Mouse (Mus musculus) midbrain, embryonic 10.5 days (tissue): ENCODE results near the gene Ak9. TPM values are rescaled to one million over a fixed set of nuclear protein-coding genes. Genes with fewer than 3 reads are reported as not detected.

Experiments
- DNase-seq: peaks from one replicate; pipeline ENCODE4 v3.0.0-alpha.2; 2017; ENCODE audit warnings: low spot score
- H3K27ac ChIP-seq: fragments of 300-500 bp; sonication (generic); replicated peaks from 2 replicates; pipeline ENCODE4 v1.5.1; 2016; ENCODE audit warnings: mild to moderate bottlenecking
- H3K27me3 ChIP-seq: fragments of 300-500 bp; sonication (generic); 2 replicates; pipeline ENCODE4 v1.6.1; 2016; ENCODE audit warnings: low read depth, mild to moderate bottlenecking; ENCODE audit not compliant: poor library complexity, severe bottlenecking
- H3K36me3 ChIP-seq: fragments of 300-500 bp; sonication (generic); 2 replicates; pipeline ENCODE4 v1.6.1; 2016; ENCODE audit warnings: mild to moderate bottlenecking, moderate library complexity
- H3K4me1 ChIP-seq: fragments of 300-500 bp; sonication (generic); 2 replicates; pipeline ENCODE4 v1.6.1; 2016
- H3K4me3 ChIP-seq: fragments of 300-500 bp; sonication (generic); 2 replicates; pipeline ENCODE4 v1.5.1; 2016; ENCODE audit warnings: mild to moderate bottlenecking, moderate library complexity
- H3K9me3 ChIP-seq: fragments of 300-500 bp; sonication (generic); replicated peaks from 2 replicates; pipeline ENCODE4 v1.6.1; 2016; ENCODE audit warnings: mild to moderate bottlenecking
- WGBS: fragments of 180-500 bp; shearing (Covaris S2); methylation state at CpG from one replicate; pipeline ENCODE4 v1.1.7; 2016; 5-methylcytosine and 5-hydroxymethylcytosine counted together
- polyA plus RNA-seq: library from polyadenylated mRNA; unstranded; fragments of >200 nt; fragmentation: Nextera tagmentation; extraction: Ambion mirVana; gene quantifications from 2 replicates; pipeline ENCODE4 v1.2.1, GENCODE M21; 2016

The Ak9 gene
- polyA plus RNA-seq, 1 experiment from 2014 or later = 0.04 TPM

- Histone ChIP-seq H3K9me3 (no peaks in the 10 kb centered on the region), H3K27me3 (no peaks in the 10 kb centered on the region), H3K36me3 (peaks cover 15% of the 10 kb centered on the region), H3K27ac (no peak overlapping the region), H3K4me1 (peaks cover 8% of the 10 kb centered on the region), H3K4me3 (no peak overlapping the region)
- 86% methylated on average over 3 of the region's 3 CpGs for WGBS
- no peak for DNase-seq
These were observed 166.9 kb downstream of the Ak9 start for GRCm38 (mm10) chr10:41470693-41471092.

GRCm38 (mm10) chr10:41472534-41472933, 168.8 kb downstream of the Ak9 start:
- peaks cover 23% of the 10 kb centered on the region for H3K4me1 ChIP-seq
- no peak overlapping the region for H3K4me3 ChIP-seq
- H3K36me3 ChIP-seq = peaks cover 5% of the 10 kb centered on the region; the same call in 1 of the 2 replicates
- no peaks in the 10 kb centered on the region for H3K27me3 ChIP-seq
- no peaks in the 10 kb centered on the region for H3K9me3 ChIP-seq
- H3K27ac ChIP-seq = no peak overlapping the region
- DNase-seq = no peak

GRCm38 (mm10) chr10:41472962-41473481, 169.2 kb downstream of the Ak9 start:
- no peak overlapping the region for H3K4me3 ChIP-seq
- WGBS = 83% methylated on average over 5 of the region's 5 CpGs
- DNase-seq = no peak
- no peak overlapping the region for H3K27ac ChIP-seq
- peaks cover 5% of the 10 kb centered on the region; the same call in 1 of the 2 replicates for H3K36me3 ChIP-seq
- peaks cover 27% of the 10 kb centered on the region for H3K4me1 ChIP-seq
- no peaks in the 10 kb centered on the region for H3K9me3 ChIP-seq
- no peaks in the 10 kb centered on the region for H3K27me3 ChIP-seq

GRCm38 (mm10) chr10:41473782-41474468, 170.1 kb downstream of the Ak9 start:
- Histone ChIP-seq H3K27me3 (no peaks in the 10 kb centered on the region), H3K9me3 (no peaks in the 10 kb centered on the region), H3K36me3 (peaks cover 9% of the 10 kb centered on the region), H3K4me3 (no peak overlapping the region), H3K27ac (no peak overlapping the region), H3K4me1 (peaks cover 36% of the 10 kb centered on the region)
- no peak for DNase-seq
- 86% methylated on average over 6 of the region's 6 CpGs for WGBS

GRCm38 (mm10) chr10:41474981-41475391, 171.2 kb downstream of the Ak9 start:
- peaks cover 20% of the 10 kb centered on the region for H3K36me3 ChIP-seq
- H3K9me3 ChIP-seq = no peaks in the 10 kb centered on the region
- no peak for DNase-seq
- H3K27me3 ChIP-seq = no peaks in the 10 kb centered on the region
- H3K4me3 ChIP-seq = no peak overlapping the region
- H3K27ac ChIP-seq = no peak overlapping the region
- WGBS = 81% methylated on average over 1 of the region's 1 CpGs
- peaks cover 39% of the 10 kb centered on the region for H3K4me1 ChIP-seq

GRCm38 (mm10) chr10:41476171-41477017, 172.6 kb downstream of the Ak9 start, which contains the start of gene Mical1:
Gene Mical1 (plus strand): TSS chr10:41476314.
- Histone ChIP-seq H3K27me3 (no peaks in the 10 kb centered on the region), H3K4me3 (peak within 1 kb of the TSS; percentile 71), H3K9me3 (no peaks in the 10 kb centered on the region), H3K27ac (peak within 1 kb of the TSS; percentile 93), H3K36me3 (peaks cover 34% of the 10 kb centered on the region), H3K4me1 (peaks cover 42% of the 10 kb centered on the region)
- peak; percentile 77 for DNase-seq
- under 1% methylated on average over 35 of the region's 35 CpGs for WGBS

GRCm38 (mm10) chr10:41477018-41477277, 173.2 kb downstream of the Ak9 start:
- H3K27me3 ChIP-seq = no peaks in the 10 kb centered on the region
- H3K4me3 ChIP-seq = peak overlapping the region; percentile 71
- 1% methylated on average over 9 of the region's 9 CpGs for WGBS
- H3K36me3 ChIP-seq = peaks cover 40% of the 10 kb centered on the region
- DNase-seq = peak; percentile 67
- no peaks in the 10 kb centered on the region for H3K9me3 ChIP-seq
- peak overlapping the region; percentile 93 for H3K27ac ChIP-seq
- peaks cover 42% of the 10 kb centered on the region for H3K4me1 ChIP-seq

GRCm38 (mm10) chr10:41477278-41478181, 173.8 kb downstream of the Ak9 start:
- peak overlapping the region; percentile 93 for H3K27ac ChIP-seq
- peaks cover 45% of the 10 kb centered on the region for H3K36me3 ChIP-seq
- no peaks in the 10 kb centered on the region for H3K27me3 ChIP-seq
- DNase-seq = peak; percentile 74
- peak overlapping the region; percentile 71 for H3K4me3 ChIP-seq
- peaks cover 42% of the 10 kb centered on the region for H3K4me1 ChIP-seq
- H3K9me3 ChIP-seq = no peaks in the 10 kb centered on the region
- WGBS = 2% methylated on average over 20 of the region's 20 CpGs

GRCm38 (mm10) chr10:41479961-41480360, 176.2 kb downstream of the Ak9 start:
- peaks cover 70% of the 10 kb centered on the region for H3K36me3 ChIP-seq
- no peak for DNase-seq
- no peak overlapping the region for H3K4me3 ChIP-seq
- H3K4me1 ChIP-seq = peaks cover 42% of the 10 kb centered on the region
- no peaks in the 10 kb centered on the region for H3K9me3 ChIP-seq
- whole genome bisulfite sequencing = 92% methylated on average over 3 of the region's 3 CpGs
- no peak overlapping the region for H3K27ac ChIP-seq
- H3K27me3 ChIP-seq = no peaks in the 10 kb centered on the region

- H3K4me1 ChIP-seq = peaks cover 35% of the 10 kb centered on the region
- H3K9me3 ChIP-seq = no peaks in the 10 kb centered on the region
- H3K4me3 ChIP-seq = no peak overlapping the region
- peaks cover 82% of the 10 kb centered on the region for H3K36me3 ChIP-seq
- no peak for DNase-seq
- no peak overlapping the region for H3K27ac ChIP-seq
- WGBS = 74% methylated on average over 33 of the region's 33 CpGs
- H3K27me3 ChIP-seq = no peaks in the 10 kb centered on the region
These were observed 177.4 kb downstream of the Ak9 start for GRCm38 (mm10) chr10:41480938-41481880.

GRCm38 (mm10) chr10:41482446-41482845, 178.7 kb downstream of the Ak9 start:
- H3K4me3 ChIP-seq = no peak overlapping the region
- H3K36me3 ChIP-seq = peaks cover 95% of the 10 kb centered on the region
- H3K9me3 ChIP-seq = no peaks in the 10 kb centered on the region
- peaks cover 35% of the 10 kb centered on the region for H3K4me1 ChIP-seq
- no peak overlapping the region for H3K27ac ChIP-seq
- no peaks in the 10 kb centered on the region for H3K27me3 ChIP-seq
- DNase-seq = no peak
- WGBS = 86% methylated on average over 7 of the region's 7 CpGs
